Mouse (Mus musculus) embryonic facial prominence, embryonic 12.5 days (tissue): ENCODE measurements around the gene Gm17581. TPM values are rescaled to one million over a fixed set of nuclear protein-coding genes. Genes with fewer than 3 reads are reported as not detected.

ENCODE experiments used
- ATAC-seq: fragments of 200-750 bp; cut with Nextera tagmentation; 2 replicates; pipeline ENCODE4 v1.8.0; 2017; ENCODE audit not compliant: insufficient number of reproducible peaks, insufficient read depth, low FRiP score, low TSS enrichment
- H3K27ac ChIP-seq: fragments of 300-500 bp; sonication (generic); 2 replicates; pipeline ENCODE4 v1.5.1; 2016; ENCODE audit warnings: mild to moderate bottlenecking
- H3K27me3 ChIP-seq: fragments of 300-500 bp; sonication (generic); 2 replicates; pipeline ENCODE4 v1.6.1; 2016; ENCODE audit warnings: mild to moderate bottlenecking, moderate library complexity
- H3K36me3 ChIP-seq: fragments of 300-500 bp; sonication (generic); 2 replicates; pipeline ENCODE4 v1.6.1; 2016; ENCODE audit warnings: mild to moderate bottlenecking
- H3K4me1 ChIP-seq: fragments of 300-500 bp; sonication (generic); 2 replicates; pipeline ENCODE4 v1.6.1; 2016
- H3K4me2 ChIP-seq: fragments of 300-500 bp; sonication (generic); replicated peaks from 2 replicates; pipeline ENCODE4 v1.6.1; 2016; ENCODE audit warnings: mild to moderate bottlenecking, moderate library complexity
- H3K4me3 ChIP-seq: fragments of 300-500 bp; sonication (generic); 2 replicates; pipeline ENCODE4 v1.5.1; 2016; ENCODE audit warnings: mild to moderate bottlenecking
- H3K9ac ChIP-seq: fragments of 300-500 bp; sonication (generic); 2 replicates; pipeline ENCODE4 v1.6.1; 2016; ENCODE audit warnings: mild to moderate bottlenecking, moderate library complexity
- H3K9me3 ChIP-seq: fragments of 300-500 bp; sonication (generic); 2 replicates; pipeline ENCODE4 v1.6.1; 2016; ENCODE audit warnings: mild to moderate bottlenecking, moderate library complexity
- WGBS: fragments of 180-500 bp; shearing (Covaris S2); methylation state at CpG from one replicate; pipeline ENCODE4 v1.1.7; 2016; 5-methylcytosine and 5-hydroxymethylcytosine counted together
- polyA plus RNA-seq: library from polyadenylated mRNA; unstranded; fragments of >200 nt; fragmentation: Nextera tagmentation; extraction: Ambion mirVana; gene quantifications from 2 replicates; pipeline ENCODE4 v1.2.1, GENCODE M21; 2016

The Gm17581 gene
- polyA plus RNA-seq, 1 experiment from 2014 or later: not detected

GRCm38 (mm10) chr2:155686572-155686971 is 49.1 kb downstream of the Gm17581 start:
- H3K27ac ChIP-seq: no peak overlapping the region
- H3K4me1 ChIP-seq: peaks cover 17% of the 10 kb centered on the region
- H3K9ac ChIP-seq: no peak overlapping the region
- 89% methylated on average over 5 of the region's 5 CpGs for WGBS
- H3K27me3 ChIP-seq: no peaks in the 10 kb centered on the region
- H3K9me3 ChIP-seq: no peaks in the 10 kb centered on the region
- ATAC-seq: no peak
- peaks cover 8% of the 10 kb centered on the region; the same call in 1 of the 2 replicates for H3K36me3 ChIP-seq
- no peak overlapping the region for H3K4me3 ChIP-seq
- H3K4me2 ChIP-seq: no peak overlapping the region

Other genes with a start within 250 kb of the Gm17581 start
- 14.4 and 15.5 TPM in 2 replicates for gene Acss2, start 217.9 kb downstream of the Gm17581 start, polyA plus RNA-seq
- gene Ggt7, start 217.6 kb downstream of the Gm17581 start, polyA plus RNA-seq: 11.4 and 13.8 TPM in 2 replicates
- 28.0 and 28.9 TPM in 2 replicates for gene Gss, start 143.1 kb downstream of the Gm17581 start, polyA plus RNA-seq
- 1.3 and 1.4 TPM in 2 replicates for gene Myh7b, start 124.7 kb downstream of the Gm17581 start, polyA plus RNA-seq
- gene Trpc4ap, start 43.5 kb downstream of the Gm17581 start, polyA plus RNA-seq: 171 and 177 TPM in 2 replicates
- gene Edem2, start 6.4 kb downstream of the Gm17581 start, polyA plus RNA-seq: 27.3 and 28.5 TPM in 2 replicates
- 3.6 TPM in 2 replicates for gene Procr, start 15.3 kb upstream of the Gm17581 start, polyA plus RNA-seq
- gene Mmp24, start 39.5 kb upstream of the Gm17581 start, polyA plus RNA-seq: 0.61 and 1.1 TPM in 2 replicates
- 12.9 and 13.4 TPM in 2 replicates for gene BC029722, start 83.6 kb upstream of the Gm17581 start, polyA plus RNA-seq
- gene Eif6, start 91.1 kb upstream of the Gm17581 start, polyA plus RNA-seq: 185 and 188 TPM in 2 replicates
- gene Fam83c, start 99.0 kb upstream of the Gm17581 start, polyA plus RNA-seq: 0.36 and 0.38 TPM in 2 replicates
- 61.3 and 71.5 TPM in 2 replicates for gene Uqcc1, start 194.4 kb upstream of the Gm17581 start, polyA plus RNA-seq
- 0.28 TPM in 1 of 2 replicates, not detected in the other for gene Gm15557, start 204.9 kb upstream of the Gm17581 start, polyA plus RNA-seq
- gene Gdf5, start 209.5 kb upstream of the Gm17581 start, polyA plus RNA-seq: 5.6 and 10.5 TPM in 2 replicates
- gene Cep250, start 220.6 kb upstream of the Gm17581 start, polyA plus RNA-seq: 33.3 and 35.2 TPM in 2 replicates